In the genomic region with DNA sequence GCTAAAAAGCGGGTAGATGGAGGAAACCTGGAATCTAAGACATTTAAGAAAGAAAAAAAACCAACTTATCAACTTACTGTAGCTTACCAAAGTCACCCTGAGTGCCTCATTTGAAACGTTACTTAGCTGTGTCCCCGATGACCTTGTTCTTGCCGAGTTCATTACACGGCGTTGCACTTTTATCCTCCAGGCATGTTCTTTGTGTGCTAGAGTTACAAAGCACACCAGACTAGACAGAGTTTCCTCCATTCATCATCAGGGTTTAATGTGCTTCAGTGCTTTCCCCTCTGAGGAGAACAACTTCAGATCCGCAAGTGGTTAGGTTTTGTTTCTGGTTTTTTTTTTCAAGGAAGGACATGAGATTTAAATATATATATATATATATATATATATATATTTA, we compare ENCODE assay signal across 20 mouse cellular contexts. TPM values are rescaled to one million over a fixed set of nuclear protein-coding genes. Genes with fewer than 3 reads are reported as not detected.
DNase-seq lines count a peak whose midpoint lies in the region; ATAC-seq lines count a peak whose summit lies in the region.
"Had no signal": no experiment of that assay in that cellular context is flagged by ENCODE, and none has a peak within 500 bp of the region (broad histone marks: within the 10 kb centered on the region; RNA-seq: fewer than 3 reads in every experiment).

No protein-coding gene starts in this region.

- ATAC-seq in kidney, embryonic 15.5 days (replicated peaks; ENCODE audit: low FRiP score), result peak; percentile 67; the same call in 1 of the 2 replicates
- ATAC-seq: forebrain, embryonic 14.5 days; forebrain, postnatal 0 days had no signal

- no peak overlapping the region for H3K9ac ChIP-seq in kidney, embryonic 15.5 days
- H3K9ac ChIP-seq: embryonic facial prominence, embryonic 12.5 days; embryonic facial prominence, embryonic 15.5 days; forebrain, postnatal 0 days; hindbrain, embryonic 12.5 days; hindbrain, embryonic 15.5 days had no signal

- peak; percentile 29 for DNase-seq in embryo, embryonic 10.5 days (ENCODE audit: low spot score)
- DNase-seq in embryo, embryonic 11 days, result no peak
- no peak for DNase-seq in kidney, postnatal 4 days
- DNase-seq in testis, postnatal 10 days (ENCODE audit: low spot score), result peak; percentile 17
- no peak for DNase-seq in testis, postnatal 14 days (ENCODE audit: low spot score)
- DNase-seq: adrenal gland, postnatal 10 days; adrenal gland, postnatal 36 days; cerebellum, adult 18-20 months; cerebellum, adult 9-10 months; cerebellum, postnatal 14 days; forebrain, postnatal 0 days; gastrocnemius, adult 2 months; gastrocnemius, postnatal 14 days had no signal

- H3K4me2 ChIP-seq in kidney, embryonic 15.5 days, result no peak overlapping the region
- H3K4me2 ChIP-seq: embryonic facial prominence, embryonic 12.5 days; embryonic facial prominence, embryonic 15.5 days; heart, embryonic 11.5 days; hindbrain, embryonic 12.5 days; hindbrain, embryonic 15.5 days had no signal

- 25% methylated on average over 7 of the region's 7 CpGs for WGBS in kidney, embryonic 15.5 days

- peaks cover 11% of the 10 kb centered on the region; the same call in 1 of the 2 replicates for H3K4me1 ChIP-seq in kidney, embryonic 15.5 days
- H3K4me1 ChIP-seq: embryonic facial prominence, embryonic 12.5 days; embryonic facial prominence, embryonic 15.5 days; hindbrain, embryonic 12.5 days; hindbrain, embryonic 15.5 days had no signal

- no peaks in the 10 kb centered on the region for H3K9me3 ChIP-seq in kidney, embryonic 15.5 days (replicated peaks)
- H3K9me3 ChIP-seq: embryonic facial prominence, embryonic 12.5 days; embryonic facial prominence, embryonic 15.5 days; hindbrain, embryonic 12.5 days; hindbrain, embryonic 15.5 days had no signal

- H3K27ac ChIP-seq in kidney, embryonic 15.5 days, result 0 out of 2 replicates have a peak overlapping the region, but pooled peaks have one; percentile 22
- H3K27ac ChIP-seq: embryonic facial prominence, embryonic 12.5 days; embryonic facial prominence, embryonic 15.5 days; gastrocnemius, adult 2 months; hindbrain, embryonic 12.5 days; hindbrain, embryonic 15.5 days had no signal

- no peaks in the 10 kb centered on the region for H3K36me3 ChIP-seq in kidney, embryonic 15.5 days
- H3K36me3 ChIP-seq: embryonic facial prominence, embryonic 12.5 days; embryonic facial prominence, embryonic 15.5 days; hindbrain, embryonic 12.5 days; hindbrain, embryonic 15.5 days had no signal

- H3K27me3 ChIP-seq in kidney, embryonic 15.5 days, result no peaks in the 10 kb centered on the region
- H3K27me3 ChIP-seq: embryonic facial prominence, embryonic 12.5 days; embryonic facial prominence, embryonic 15.5 days; hindbrain, embryonic 12.5 days; hindbrain, embryonic 15.5 days had no signal

- no peak overlapping the region for H3K4me3 ChIP-seq in kidney, embryonic 15.5 days (replicated peaks)
- H3K4me3 ChIP-seq: embryonic facial prominence, embryonic 12.5 days; embryonic facial prominence, embryonic 15.5 days; gastrocnemius, adult 2 months; hindbrain, embryonic 12.5 days; hindbrain, embryonic 15.5 days had no signal

RNA-seq across cellular contexts. Expression of a gene that starts 18.9 kb away (rescaled TPM):
- 97.4 and 104 TPM in 2 replicates for polyA plus RNA-seq in kidney, embryonic 15.5 days (2015; fragmentation: Nextera tagmentation; extraction: Ambion mirVana)

RNA-seq across cellular contexts. Expression of a gene that starts 24.8 kb away (rescaled TPM):
- polyA plus RNA-seq in kidney, embryonic 15.5 days (2015; fragmentation: Nextera tagmentation; extraction: Ambion mirVana), result 40.0 and 40.4 TPM in 2 replicates

Comparison
In these comparisons a context has a peak if more than half of its experiments do, and no peak if none do; other contexts are left out.
1. DNase-seq: peak in embryo, embryonic 10.5 days (single experiment) and testis, postnatal 10 days (single experiment); none in embryo, embryonic 11 days (single experiment), kidney, postnatal 4 days (0 of 2) and testis, postnatal 14 days (single experiment).